ENCODE assay signal across 18 mouse cellular contexts in the genomic region with DNA sequence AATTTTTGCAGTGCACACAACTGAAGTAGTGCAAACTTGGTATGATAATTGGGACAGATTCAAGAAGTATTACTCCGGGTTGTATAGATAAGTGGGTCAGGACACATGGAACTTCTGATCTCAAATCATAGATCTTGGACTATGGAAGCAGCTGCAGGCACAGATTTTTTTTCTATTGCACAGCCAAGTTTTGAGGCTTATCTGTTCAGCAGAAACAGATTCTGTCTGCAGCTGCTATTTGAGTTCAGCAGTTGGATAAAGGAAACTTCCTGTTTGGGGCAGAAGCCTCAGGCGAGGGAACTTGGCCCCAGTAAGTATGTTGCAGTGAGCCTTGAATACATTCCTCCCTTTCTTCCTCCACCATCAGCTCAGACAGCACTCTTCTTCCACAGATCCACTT.
"Had no signal": no experiment of that assay in that cellular context is flagged by ENCODE, and none has a peak within 500 bp of the region (broad histone marks: within the 10 kb centered on the region; RNA-seq: fewer than 3 reads in every experiment).

No protein-coding gene starts in this region.

- H3K27ac ChIP-seq: kidney, postnatal 0 days; limb, embryonic 15.5 days; liver, embryonic 14.5 days; midbrain, embryonic 10.5 days; neural tube, embryonic 15.5 days had no signal

- H3K4me1 ChIP-seq: limb, embryonic 15.5 days; midbrain, embryonic 10.5 days; neural tube, embryonic 15.5 days had no signal

- H3K9ac ChIP-seq: limb, embryonic 15.5 days; liver, embryonic 14.5 days; neural tube, embryonic 15.5 days had no signal

- H3K9me3 ChIP-seq: limb, embryonic 15.5 days; midbrain, embryonic 10.5 days; neural tube, embryonic 15.5 days had no signal

- H3K4me2 ChIP-seq: limb, embryonic 15.5 days; neural tube, embryonic 15.5 days had no signal

- DNase-seq: kidney, adult 11 months; kidney, adult 9 months; kidney, postnatal 36 days; left cerebral cortex, postnatal 4 days; lung, adult 18-20 months; lung, postnatal 4 days; midbrain, embryonic 14.5 days; right cerebral cortex, postnatal 4 days; spleen, adult 18-20 months; thymus, adult 2 months; thymus, postnatal 25 days had no signal

- H3K4me3 ChIP-seq: limb, embryonic 15.5 days; midbrain, embryonic 10.5 days; myocyte; neural tube, embryonic 15.5 days had no signal

- H3K36me3 ChIP-seq: limb, embryonic 15.5 days; midbrain, embryonic 10.5 days; neural tube, embryonic 15.5 days had no signal

- ATAC-seq: lung, postnatal 0 days had no signal

- H3K27me3 ChIP-seq: limb, embryonic 15.5 days; neural tube, embryonic 15.5 days had no signal
